In the genomic region with DNA sequence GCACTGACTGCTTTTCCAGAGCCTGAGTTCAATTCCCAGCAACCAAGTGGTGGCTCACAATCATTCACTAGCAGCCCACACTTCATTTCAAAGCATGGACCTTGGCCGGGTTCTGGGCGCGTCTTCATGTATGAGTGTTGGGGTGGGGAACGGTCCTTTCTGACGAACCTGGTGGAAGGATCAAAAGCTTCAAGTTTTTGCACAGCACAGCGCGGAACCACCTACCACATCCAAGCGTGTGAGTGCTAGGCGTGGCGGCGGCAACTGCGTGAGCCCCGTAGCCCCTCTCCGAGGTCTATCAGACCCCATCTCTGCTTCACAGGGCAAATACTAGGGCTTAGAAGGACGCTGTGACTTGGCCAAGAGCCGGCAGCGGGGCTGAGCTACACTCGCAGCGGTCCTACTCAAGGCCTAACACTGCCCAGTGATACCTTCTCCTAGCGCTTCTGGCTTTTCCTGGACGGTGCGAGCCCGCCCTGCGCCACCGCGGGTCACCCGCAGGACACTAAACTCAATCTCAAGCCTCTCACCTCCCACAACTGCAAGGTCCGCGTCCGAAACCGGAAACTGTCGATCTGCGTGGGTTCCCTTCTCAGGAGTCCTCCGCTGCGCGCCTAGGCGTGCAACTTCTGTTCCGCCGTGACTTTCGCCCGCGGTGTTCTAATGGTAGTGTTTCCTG, we compare ENCODE assay signal across 8 mouse cellular contexts. TPM values are rescaled to one million over a fixed set of nuclear protein-coding genes. Genes with fewer than 3 reads are reported as not detected.
DNase-seq lines count a peak whose midpoint lies in the region; ATAC-seq and TF ChIP-seq lines count a peak whose summit lies in the region.

No protein-coding gene starts in this region.

- peaks cover 16 to 33% of the 10 kb centered on the region in 2 experiments for H3K36me3 ChIP-seq in CH12.LX (replicated peaks in 1 of 2; ENCODE audit: control insufficient read depth in 1 of 2, insufficient read depth in 1 of 2, low read length in 1 of 2)
- peaks cover 16% of the 10 kb centered on the region for H3K36me3 ChIP-seq in forebrain, embryonic 10.5 days (replicated peaks)
- H3K36me3 ChIP-seq in heart, embryonic 15.5 days, result peaks cover 24% of the 10 kb centered on the region
- peaks cover 25% of the 10 kb centered on the region for H3K36me3 ChIP-seq in liver, embryonic 13.5 days
- H3K36me3 ChIP-seq in stomach, embryonic 14.5 days (ENCODE audit: control insufficient read depth, insufficient read depth, low read length), result peaks cover 8% of the 10 kb centered on the region; the same call in 1 of the 2 replicates

- peak; percentile 89 for DNase-seq in CH12.LX (ENCODE audit: extremely low read depth)
- DNase-seq in c-Kit-positive CD71-negative TER-119-negative erythroid progenitor cells, embryonic 14.5 days (ENCODE audit: low read depth), result peak; percentile 82
- peak; percentile 88 for DNase-seq in forebrain, embryonic 10.5 days (ENCODE audit: extremely low spot score, low spot score)
- peak; percentile 92 for DNase-seq in kidney, postnatal 14 days
- peak; percentile 77 for DNase-seq in liver, embryonic 13.5 days
- DNase-seq in natural killer cell, adult 2 months (ENCODE audit: low spot score in 2 of 2), result peak; percentile 82 to 85

- ATAC-seq in heart, embryonic 15.5 days (replicated peaks; ENCODE audit: insufficient number of reproducible peaks, insufficient read depth, low FRiP score, low read depth), result peak; percentile 69
- ATAC-seq in liver, embryonic 13.5 days (ENCODE audit: low read depth), result peak; percentile 87
- ATAC-seq in stomach, embryonic 14.5 days (ENCODE audit: insufficient number of reproducible peaks, insufficient read depth, low FRiP score, low read depth), result peak; percentile 88

- TF ChIP-seq CTCF in CH12.LX (conservative IDR thresholded peaks at IDR 0.05 in 1 of 2, IDR thresholded peaks at IDR 0.05 in 1 of 2; ENCODE audit: low read depth in 2 of 2, low read length in 2 of 2), result no peak

- H3K9me3 ChIP-seq in CH12.LX (replicated peaks; ENCODE audit: low read length), result no peaks in the 10 kb centered on the region
- H3K9me3 ChIP-seq in forebrain, embryonic 10.5 days, result no peaks in the 10 kb centered on the region
- no peaks in the 10 kb centered on the region for H3K9me3 ChIP-seq in heart, embryonic 15.5 days (replicated peaks)
- H3K9me3 ChIP-seq in liver, embryonic 13.5 days (replicated peaks), result no peaks in the 10 kb centered on the region
- no peaks in the 10 kb centered on the region for H3K9me3 ChIP-seq in stomach, embryonic 14.5 days (ENCODE audit: control insufficient read depth, low read depth, low read length)

- H3K4me1 ChIP-seq in CH12.LX (ENCODE audit: control insufficient read depth in 1 of 2, insufficient read depth in 2 of 2), result peaks cover 16 to 48% of the 10 kb centered on the region in 2 experiments
- H3K4me1 ChIP-seq in forebrain, embryonic 10.5 days, result peaks cover 14% of the 10 kb centered on the region
- peaks cover 22% of the 10 kb centered on the region for H3K4me1 ChIP-seq in heart, embryonic 15.5 days (replicated peaks)
- peaks cover 18% of the 10 kb centered on the region for H3K4me1 ChIP-seq in liver, embryonic 13.5 days (replicated peaks)
- H3K4me1 ChIP-seq in stomach, embryonic 14.5 days (ENCODE audit: control insufficient read depth, insufficient read depth, low read length), result no peaks in the 10 kb centered on the region

- peak overlapping the region; percentile 98 for H3K9ac ChIP-seq in CH12.LX (ENCODE audit: insufficient read depth, low read depth)
- H3K9ac ChIP-seq in heart, embryonic 15.5 days, result peak overlapping the region; percentile 96
- peak overlapping the region; percentile 92 for H3K9ac ChIP-seq in liver, embryonic 13.5 days
- peak overlapping the region; percentile 87 for H3K9ac ChIP-seq in stomach, embryonic 14.5 days (replicated peaks; ENCODE audit: low read depth, low read length)

- dilution Hi-C loops in CH12.LX (cut with MboI; ENCODE audit: extremely low pct_ligation_motif_present, extremely low pct_unique_long_range_greater_than_20kb, low sequenced_read_pairs), result no loop called here

- TF ChIP-seq RAD21 in CH12.LX (IDR thresholded peaks at IDR 0.05; ENCODE audit: low read depth, low read length), result no peak

- peak overlapping the region; percentile 86 to 97 (median 96) for H3K4me3 ChIP-seq in CH12.LX (replicated peaks in 1 of 3; ENCODE audit: low read depth in 2 of 3, low read length in 2 of 3, poor library complexity in 1 of 3)
- peak overlapping the region; percentile 90 for H3K4me3 ChIP-seq in forebrain, embryonic 10.5 days
- H3K4me3 ChIP-seq in heart, embryonic 15.5 days, result peak overlapping the region; percentile 82
- peak overlapping the region; percentile 91 for H3K4me3 ChIP-seq in liver, embryonic 13.5 days (replicated peaks)
- peak overlapping the region; percentile 88 for H3K4me3 ChIP-seq in stomach, embryonic 14.5 days (ENCODE audit: low read depth, low read length)

- 0 out of 2 replicates have a peak, but pooled peaks cover 2% of the 10 kb centered on the region for H3K79me2 ChIP-seq in CH12.LX (replicated peaks; ENCODE audit: control insufficient read depth, extremely low read depth, insufficient read depth, poor library complexity, severe bottlenecking)

- TF ChIP-seq EP300 in CH12.LX (IDR thresholded peaks at IDR 0.05; ENCODE audit: low read length), result no peak

- H3K4me2 ChIP-seq in CH12.LX (ENCODE audit: insufficient read depth, low read depth, poor library complexity, severe bottlenecking), result peak overlapping the region; percentile 68
- peak overlapping the region; percentile 83 for H3K4me2 ChIP-seq in heart, embryonic 15.5 days
- peak overlapping the region; percentile 79 for H3K4me2 ChIP-seq in liver, embryonic 13.5 days
- H3K4me2 ChIP-seq in stomach, embryonic 14.5 days (replicated peaks; ENCODE audit: low read depth, low read length), result peak overlapping the region; percentile 65

- under 1% methylated on average over 42 of the region's 42 CpGs for WGBS in forebrain, embryonic 10.5 days
- WGBS in heart, embryonic 15.5 days, result under 1% methylated on average over 42 of the region's 42 CpGs
- under 1% methylated on average over 42 of the region's 42 CpGs for WGBS in liver, embryonic 13.5 days (ENCODE audit: insufficient replicate concordance)
- under 1% methylated on average over 42 of the region's 42 CpGs for WGBS in stomach, embryonic 14.5 days

- no peaks in the 10 kb centered on the region for H3K27me3 ChIP-seq in CH12.LX (replicated peaks)
- H3K27me3 ChIP-seq in forebrain, embryonic 10.5 days (ENCODE audit: poor library complexity, severe bottlenecking), result no peaks in the 10 kb centered on the region
- no peaks in the 10 kb centered on the region for H3K27me3 ChIP-seq in heart, embryonic 15.5 days
- H3K27me3 ChIP-seq in liver, embryonic 13.5 days, result no peaks in the 10 kb centered on the region
- no peaks in the 10 kb centered on the region for H3K27me3 ChIP-seq in stomach, embryonic 14.5 days (ENCODE audit: control insufficient read depth, insufficient read depth, low read length)

- in situ Hi-C loops in CH12.LX (cut with MboI; ENCODE audit: low pct_ligation_motif_present, low pct_unique_long_range_greater_than_20kb, low sequenced_read_pairs), result no loop called here

- TF ChIP-seq POLR2A in CH12.LX (IDR thresholded peaks at IDR 0.05; ENCODE audit: low read depth, low read length), result peak; percentile 98

- peak overlapping the region; percentile 65 for H3K27ac ChIP-seq in CH12.LX (ENCODE audit: insufficient read depth, low read depth)
- peak overlapping the region; percentile 94 for H3K27ac ChIP-seq in forebrain, embryonic 10.5 days
- H3K27ac ChIP-seq in heart, embryonic 15.5 days, result peak overlapping the region; percentile 96
- peak overlapping the region; percentile 90 for H3K27ac ChIP-seq in liver, embryonic 13.5 days
- peak overlapping the region; percentile 83 for H3K27ac ChIP-seq in stomach, embryonic 14.5 days (ENCODE audit: low read length)

TF ChIP-seq in CH12.LX, 34 proteins besides CTCF, POLR2A, EP300 and RAD21 (continues in another document):
- TF ChIP-seq BHLHE40 (IDR thresholded peaks at IDR 0.05; ENCODE audit: low read depth, low read length) (no peak), POLR2AphosphoS2 (IDR thresholded peaks at IDR 0.05; ENCODE audit: low read depth, low read length) (peak; percentile 81; the same call in 1 of the 2 replicates), KAT2A (IDR thresholded peaks at IDR 0.05; ENCODE audit: insufficient replicate concordance, low read length) (peak; percentile 88; the same call in 1 of the 2 replicates), CHD2 (IDR thresholded peaks at IDR 0.05; ENCODE audit: low read length) (peak; percentile 52; the same call in 1 of the 2 replicates), NRF1 (IDR thresholded peaks at IDR 0.05; ENCODE audit: low read depth, low read length) (0 out of 2 replicates have a peak, but pooled peaks have one; percentile 36), TBP (conservative IDR thresholded peaks at IDR 0.05; ENCODE audit: low read depth, low read length) (peak; percentile 94), TCF12 (IDR thresholded peaks at IDR 0.05; ENCODE audit: low read depth, low read length) (peak; percentile 97), MXI1 (IDR thresholded peaks at IDR 0.05; ENCODE audit: low read depth, low read length) (peak; percentile 89), MYC (IDR thresholded peaks at IDR 0.05; ENCODE audit: low read depth, low read length) (peak; percentile 70), ZC3H11A (IDR thresholded peaks at IDR 0.05; ENCODE audit: low read depth, low read length) (no peak), CHD1 (IDR thresholded peaks at IDR 0.05; ENCODE audit: low read depth, low read length) (0 out of 2 replicates have a peak, but pooled peaks have one; percentile 45), SMC3 (IDR thresholded peaks at IDR 0.05; ENCODE audit: low read depth, low read length) (no peak), PAX5 (IDR thresholded peaks at IDR 0.05; ENCODE audit: low read length) (no peak)

RNA-seq across cellular contexts. Expression of a gene that starts 0.5 kb away (rescaled TPM):
- total RNA-seq in CH12.LX (2012; rRNA removed) (30.6 and 32.0 TPM in 2 replicates), CH12.LX (2014; rRNA removed) (43.5 and 50.2 TPM in 2 replicates)
- polyA plus RNA-seq in CH12.LX (2012; ENCODE audit: insufficient read length, low read depth), result 25.8 and 26.4 TPM in 2 replicates
- 13.0 and 14.9 TPM in 2 replicates for polyA plus RNA-seq in forebrain, embryonic 10.5 days (2016; fragmentation: Nextera tagmentation; extraction: Ambion mirVana)
- polyA plus RNA-seq in heart, embryonic 15.5 days (2015; fragmentation: Nextera tagmentation; extraction: Ambion mirVana), result 13.6 and 14.8 TPM in 2 replicates
- polyA plus RNA-seq in liver, embryonic 13.5 days (2015; fragmentation: Nextera tagmentation; extraction: Ambion mirVana), result 18.0 and 18.9 TPM in 2 replicates
- 12.2 and 15.8 TPM in 2 replicates for polyA plus RNA-seq in stomach, embryonic 14.5 days (2014; fragmentation: Nextera tagmentation; extraction: Ambion mirVana)

RNA-seq across cellular contexts. Expression of a gene that starts 35.6 kb away (rescaled TPM):
- total RNA-seq in CH12.LX (2012; rRNA removed) (not detected in 2 replicates), CH12.LX (2014; rRNA removed) (not detected in 2 replicates)
- polyA plus RNA-seq in CH12.LX (2012; ENCODE audit: insufficient read length, low read depth), result 0.33 and 0.57 TPM in 2 replicates
- 2.5 TPM in 2 replicates for polyA plus RNA-seq in forebrain, embryonic 10.5 days (2016; fragmentation: Nextera tagmentation; extraction: Ambion mirVana)
- polyA plus RNA-seq in heart, embryonic 15.5 days (2015; fragmentation: Nextera tagmentation; extraction: Ambion mirVana), result 53.2 and 54.3 TPM in 2 replicates
- polyA plus RNA-seq in liver, embryonic 13.5 days (2015; fragmentation: Nextera tagmentation; extraction: Ambion mirVana), result 1.7 and 2.0 TPM in 2 replicates
- 2.4 and 3.1 TPM in 2 replicates for polyA plus RNA-seq in stomach, embryonic 14.5 days (2014; fragmentation: Nextera tagmentation; extraction: Ambion mirVana)

Comparison
In these comparisons a context has a peak if more than half of its experiments do, and no peak if none do; other contexts are left out.
1. Peak in every context shown above with its lines: DNase-seq, ATAC-seq, H3K4me3 ChIP-seq and H3K27ac ChIP-seq.
2. RNA of a gene that starts 35.6 kb away (polyA plus RNA-seq): 53.2 to 54.3 TPM in heart, embryonic 15.5 days; 2.5 TPM in forebrain, embryonic 10.5 days, 2.4 to 3.1 TPM in stomach, embryonic 14.5 days, 1.7 to 2.0 TPM in liver, embryonic 13.5 days and 0.33 to 0.57 TPM in CH12.LX; every median in the first group is over 10 times any median in the second.